Mouse (Mus musculus) heart, embryonic 14.5 days (tissue): ENCODE data around the gene Slc38a3. TPM values are rescaled to one million over a fixed set of nuclear protein-coding genes. Genes with fewer than 3 reads are reported as not detected.

ENCODE experiments used
- ATAC-seq: fragments of 200-750 bp; cut with Nextera tagmentation; 2 replicates; pipeline ENCODE4 v1.8.0; 2017; ENCODE audit warnings: low read depth, moderate TSS enrichment; ENCODE audit not compliant: insufficient number of reproducible peaks, insufficient read depth, low FRiP score
- H3K27ac ChIP-seq, 2 experiments: fragments of 200-500 bp in 1 of 2; fragments of 300-500 bp in 1 of 2; sonication (generic) in 1 of 2; replicated peaks in 1 of 2; 2 replicates each; pipeline ENCODE4 v1.5.1; 2012 to 2014; ENCODE audit warnings: low read depth in 2 of 2, low read length in 2 of 2, control low read depth in 1 of 2, mild to moderate bottlenecking in 1 of 2, mixed read lengths in 1 of 2; ENCODE audit not compliant: control insufficient read depth in 1 of 2, insufficient read depth in 1 of 2
- H3K27me3 ChIP-seq: fragments of 300-500 bp; sonication (generic); 2 replicates; pipeline ENCODE4 v1.6.1; 2014; ENCODE audit warnings: mild to moderate bottlenecking, low read length, control low read depth; ENCODE audit not compliant: control insufficient read depth, insufficient read depth
- H3K36me3 ChIP-seq: fragments of 300-500 bp; sonication (generic); 2 replicates; pipeline ENCODE4 v1.6.1; 2014; ENCODE audit warnings: mild to moderate bottlenecking, control low read depth, low read length, mixed read lengths; ENCODE audit not compliant: control insufficient read depth, insufficient read depth
- H3K4me1 ChIP-seq, 2 experiments: fragments of 200-500 bp in 1 of 2; fragments of 300-500 bp in 1 of 2; sonication (generic) in 1 of 2; 2 replicates each; pipeline ENCODE4 v1.6.1; 2012 to 2014; ENCODE audit warnings: low read length in 2 of 2, control low read depth in 1 of 2, mixed read lengths in 1 of 2; ENCODE audit not compliant: control insufficient read depth in 2 of 2, insufficient read depth in 2 of 2
- H3K4me2 ChIP-seq: fragments of 300-500 bp; sonication (generic); 2 replicates; pipeline ENCODE4 v1.6.1; 2014; ENCODE audit warnings: mild to moderate bottlenecking, low read length
- H3K4me3 ChIP-seq, 2 experiments: fragments of 200-500 bp in 1 of 2; fragments of 300-500 bp in 1 of 2; sonication (generic) in 1 of 2; 2 replicates each; pipeline ENCODE4 v1.5.1; 2012 to 2014; ENCODE audit warnings: low read length in 2 of 2, mild to moderate bottlenecking in 2 of 2, control low read depth in 1 of 2, low read depth in 1 of 2, moderate library complexity in 1 of 2; ENCODE audit not compliant: control insufficient read depth in 1 of 2, insufficient read depth in 1 of 2
- H3K9ac ChIP-seq: fragments of 300-500 bp; sonication (generic); 2 replicates; pipeline ENCODE4 v1.6.1; 2014; ENCODE audit warnings: mild to moderate bottlenecking, low read length
- H3K9me3 ChIP-seq: fragments of 300-500 bp; sonication (generic); 2 replicates; pipeline ENCODE4 v1.6.1; 2016; ENCODE audit warnings: low read length, control low read depth; ENCODE audit not compliant: control insufficient read depth
- WGBS: fragments of 180-500 bp; shearing (Covaris S2); extraction: QIAGEN DNeasy Blood & Tissue Kit; methylation state at CpG from one replicate; pipeline ENCODE4 v1.1.7; 2014; 5-methylcytosine and 5-hydroxymethylcytosine counted together
- polyA plus RNA-seq: library from polyadenylated mRNA; unstranded; fragments of >200 nt; fragmentation: Nextera tagmentation; extraction: Ambion mirVana; gene quantifications from 2 replicates; pipeline ENCODE4 v1.2.1, GENCODE M21; 2014

Slc38a3 gene
- polyA plus RNA-seq, 1 experiment from 2014 or later = 2.7 TPM

DNA sequence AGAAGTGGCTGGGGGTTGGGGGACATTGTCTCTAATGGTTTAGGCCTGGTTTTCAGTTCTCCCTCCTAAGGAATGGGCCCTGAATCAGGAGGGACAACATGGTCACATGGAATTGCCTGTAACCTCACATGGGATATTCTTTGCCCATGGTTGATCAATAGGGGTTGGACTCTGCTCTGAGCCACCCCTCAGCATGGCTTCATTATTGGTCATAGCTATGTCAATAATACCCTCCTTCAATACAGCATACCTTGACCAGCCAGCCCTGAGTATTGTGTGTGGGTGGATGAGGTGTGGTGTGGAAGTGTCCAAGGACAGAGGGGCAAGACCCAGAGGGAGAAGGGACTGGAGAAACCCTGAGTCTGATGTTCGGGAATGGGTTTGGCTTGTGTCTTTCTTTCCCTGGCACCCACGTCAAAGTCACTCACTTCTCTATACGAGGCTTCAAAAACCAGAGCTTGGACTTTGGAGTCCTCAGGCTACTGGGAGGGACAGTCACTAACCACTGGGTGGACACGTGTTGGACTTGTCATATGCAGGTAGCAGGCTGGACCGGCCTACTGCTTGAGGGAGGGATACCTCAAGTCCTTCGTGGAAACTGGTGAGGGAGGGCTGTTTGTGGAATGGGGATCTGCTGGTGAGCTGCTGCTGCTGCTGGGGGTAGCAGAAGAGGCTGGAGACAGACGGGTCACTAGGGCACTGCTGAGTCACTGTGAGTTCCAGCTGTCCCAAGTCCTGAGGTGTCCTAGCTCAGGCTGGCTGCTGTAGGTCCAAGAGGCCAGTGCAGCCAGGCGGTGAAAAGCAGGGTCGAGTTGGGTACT, 5.5 kb upstream of the Slc38a3 start:
- H3K4me2 ChIP-seq = no peak overlapping the region
- H3K4me3 ChIP-seq = no peak overlapping the region
- H3K4me1 ChIP-seq = peaks cover 10 to 15% of the 10 kb centered on the region in 2 experiments
- H3K27ac ChIP-seq = no peak overlapping the region
- no peak for ATAC-seq
- 63% methylated on average over 9 of the region's 9 CpGs for WGBS
- peaks cover 37% of the 10 kb centered on the region for H3K27me3 ChIP-seq
- no peaks in the 10 kb centered on the region for H3K36me3 ChIP-seq
- no peaks in the 10 kb centered on the region for H3K9me3 ChIP-seq
- no peak overlapping the region for H3K9ac ChIP-seq

DNA sequence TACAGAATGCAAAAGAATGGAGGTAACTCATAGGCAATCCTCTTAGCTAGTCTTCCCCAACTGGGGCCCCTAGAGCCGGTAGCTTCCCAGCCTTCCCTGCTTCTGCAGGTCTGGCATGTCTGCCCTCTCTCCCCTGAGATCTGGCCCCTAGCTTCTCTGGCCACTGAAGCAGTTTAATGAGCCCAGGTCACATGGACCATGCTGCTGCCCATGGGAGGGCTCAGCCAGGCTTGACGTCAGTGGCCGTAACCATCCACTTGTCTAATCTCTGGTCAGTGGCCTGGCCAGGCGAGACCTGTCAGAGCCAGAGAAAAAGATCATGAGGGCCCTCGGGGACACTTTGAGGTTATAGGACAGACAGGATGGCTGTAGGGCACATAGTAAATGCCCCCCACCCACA, 929 bp upstream of the Slc38a3 start:
- no peak for ATAC-seq
- Histone ChIP-seq H3K4me2 (no peak overlapping the region), H3K4me1 (peaks cover 33 to 34% of the 10 kb centered on the region in 2 experiments)

DNA sequence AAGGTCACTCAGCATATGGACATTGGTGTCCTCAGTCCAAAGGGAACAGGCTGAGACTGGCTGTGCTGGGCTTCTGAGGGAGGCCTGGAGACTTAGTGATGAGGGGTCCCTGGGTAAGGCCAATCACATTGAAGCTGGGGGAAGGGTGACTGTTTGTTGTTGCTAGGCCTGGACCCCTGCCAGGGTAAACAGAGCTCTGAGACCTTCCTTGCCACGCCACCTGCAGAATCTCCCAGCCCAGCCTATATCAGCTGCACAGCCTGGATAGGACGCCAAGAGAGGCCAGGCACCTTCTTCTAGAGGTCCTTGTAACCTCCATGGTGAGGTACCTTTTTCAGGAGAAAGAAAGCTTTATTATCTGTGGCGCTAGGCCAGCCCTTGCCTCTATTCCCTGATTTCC, 414 bp downstream of the Slc38a3 start:
- Histone ChIP-seq H3K27me3 (peaks cover 16% of the 10 kb centered on the region), H3K4me3 (no peak overlapping the region), H3K36me3 (no peaks in the 10 kb centered on the region), H3K27ac (no peak overlapping the region), H3K4me2 (no peak overlapping the region), H3K4me1 (peaks cover 33 to 34% of the 10 kb centered on the region in 2 experiments), H3K9me3 (no peaks in the 10 kb centered on the region), H3K9ac (no peak overlapping the region)
- no peak for ATAC-seq
- WGBS = 69% methylated on average over 3 of the region's 3 CpGs

More for the DNA sequence above, 929 bp upstream of the Slc38a3 start:
- Histone ChIP-seq H3K27me3 (peaks cover 24% of the 10 kb centered on the region), H3K36me3 (no peaks in the 10 kb centered on the region), H3K9ac (no peak overlapping the region), H3K27ac (no peak overlapping the region; a peak in 1 of 4 replicates), H3K4me3 (no peak overlapping the region), H3K9me3 (no peaks in the 10 kb centered on the region)
- 32% methylated on average over 5 of the region's 5 CpGs for WGBS

DNA sequence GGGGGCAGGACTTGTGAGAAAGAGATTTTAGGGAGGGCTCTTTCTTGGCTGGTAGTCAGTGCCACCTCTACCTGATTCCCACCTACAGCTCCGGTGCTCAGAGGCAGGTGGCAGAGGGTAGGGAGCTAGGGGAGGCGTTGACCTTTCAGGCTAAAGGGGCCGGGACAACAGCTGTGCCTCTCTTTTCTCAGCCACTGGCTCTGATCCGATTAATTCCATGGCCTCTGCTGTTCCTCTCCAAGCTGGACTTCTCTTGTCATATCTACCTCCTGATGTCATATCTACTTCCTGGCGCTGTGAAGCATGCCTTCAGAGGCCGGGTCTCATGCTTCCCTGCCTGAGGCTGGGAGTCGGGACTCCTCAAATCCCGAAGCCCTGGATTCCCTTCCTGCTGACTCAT, 1.3 kb downstream of the Slc38a3 start:
- Histone ChIP-seq H3K9ac (peak overlapping the region; percentile 66; the same call in 1 of the 2 replicates), H3K4me2 (peak overlapping the region; percentile 85), H3K4me1 (peaks cover 33 to 34% of the 10 kb centered on the region in 2 experiments)

DNA sequence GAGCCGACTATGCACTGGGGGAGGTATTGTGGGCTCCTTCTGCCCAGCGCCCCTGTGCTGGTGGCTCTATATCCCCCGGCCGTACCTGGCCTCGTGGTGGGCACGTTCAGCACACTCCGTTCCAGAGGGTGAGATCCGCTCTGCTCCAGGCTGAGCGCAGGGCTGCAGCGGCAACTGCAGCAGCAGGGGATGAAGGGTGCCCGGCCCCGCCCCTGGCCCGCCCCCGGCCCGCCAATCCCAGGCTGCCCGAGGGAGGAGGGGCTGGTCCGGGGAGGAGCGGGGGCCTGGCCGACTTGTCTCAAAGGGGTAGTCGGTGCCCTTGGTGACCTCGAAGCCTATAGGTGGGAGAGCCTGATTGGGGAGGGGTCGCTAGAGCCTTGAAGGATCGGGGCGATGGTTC, 2.1 kb downstream of the Slc38a3 start:
- Histone ChIP-seq H3K4me2 (peak overlapping the region; percentile 85), H3K4me3 (peak overlapping the region; percentile 40 to 52), H3K27ac (no peak overlapping the region), H3K4me1 (peaks cover 33 to 34% of the 10 kb centered on the region in 2 experiments), H3K36me3 (no peaks in the 10 kb centered on the region), H3K9me3 (no peaks in the 10 kb centered on the region), H3K9ac (peak overlapping the region; percentile 66), H3K27me3 (peaks cover 16% of the 10 kb centered on the region)
- peak; percentile 89 for ATAC-seq
- WGBS = 2% methylated on average over 24 of the region's 24 CpGs

More for the DNA sequence above, 1.3 kb downstream of the Slc38a3 start:
- Histone ChIP-seq H3K36me3 (no peaks in the 10 kb centered on the region), H3K4me3 (no peak overlapping the region), H3K9me3 (no peaks in the 10 kb centered on the region), H3K27me3 (peaks cover 16% of the 10 kb centered on the region), H3K27ac (no peak overlapping the region)
- ATAC-seq = no peak
- 35% methylated on average over 8 of the region's 8 CpGs for WGBS

DNA sequence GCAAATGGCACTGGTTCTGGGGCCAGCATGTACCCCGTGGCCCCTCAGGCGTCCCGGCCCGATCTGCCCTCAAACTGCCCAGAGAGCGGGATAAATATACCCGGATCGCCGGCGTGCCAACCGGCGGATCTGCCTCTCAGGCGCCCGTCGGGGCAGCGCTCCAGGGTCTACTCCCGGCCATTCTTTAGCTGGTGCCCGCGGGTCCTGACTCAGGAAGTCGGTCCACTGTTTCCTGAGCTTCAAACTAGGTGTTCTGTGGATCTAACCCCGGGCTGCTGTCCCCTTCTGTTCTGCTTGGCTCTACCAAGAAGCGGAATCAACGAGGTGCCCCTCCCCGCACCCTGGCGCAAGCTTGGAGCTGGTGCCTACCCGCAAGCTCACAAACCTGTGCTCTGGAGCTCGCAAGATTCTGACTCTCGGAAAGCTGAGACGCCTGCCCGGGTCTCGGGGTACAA, 2.6 kb downstream of the Slc38a3 start:
- Histone ChIP-seq H3K4me1 (peaks cover 33 to 34% of the 10 kb centered on the region in 2 experiments), H3K4me3 (peak overlapping the region; percentile 40 to 52), H3K27ac (no peak overlapping the region), H3K4me2 (peak overlapping the region; percentile 85), H3K9ac (peak overlapping the region; percentile 66), H3K27me3 (peaks cover 16% of the 10 kb centered on the region), H3K9me3 (no peaks in the 10 kb centered on the region), H3K36me3 (no peaks in the 10 kb centered on the region)
- WGBS = under 1% methylated on average over 30 of the region's 30 CpGs
- ATAC-seq = no peak

DNA sequence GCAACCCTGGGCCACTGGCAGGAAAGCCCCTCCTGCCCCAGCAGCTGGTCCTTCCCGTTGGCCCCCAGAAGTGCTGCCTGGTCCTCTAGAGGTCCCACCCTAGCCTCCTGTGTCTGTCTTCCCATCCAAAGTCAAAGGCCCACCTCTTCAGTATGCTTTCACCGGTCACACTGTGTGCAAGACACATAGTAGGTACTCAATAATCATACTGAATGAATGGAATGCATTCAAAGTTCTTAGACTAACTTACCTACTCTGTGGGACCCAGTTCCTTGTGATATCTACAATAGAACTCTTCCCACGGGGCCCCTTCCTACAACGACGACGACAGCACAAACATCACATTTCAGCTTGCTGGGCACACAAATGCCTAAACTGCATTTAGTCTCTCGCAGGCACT, 4.0 kb downstream of the Slc38a3 start:
- H3K4me3 ChIP-seq = no peak overlapping the region
- peaks cover 16% of the 10 kb centered on the region for H3K27me3 ChIP-seq
- H3K4me1 ChIP-seq = peaks cover 30 to 32% of the 10 kb centered on the region in 2 experiments
- ATAC-seq = no peak
- H3K4me2 ChIP-seq = no peak overlapping the region
- no peak overlapping the region for H3K27ac ChIP-seq
- H3K9ac ChIP-seq = no peak overlapping the region
- WGBS = 86% methylated on average over 7 of the region's 7 CpGs
- H3K36me3 ChIP-seq = no peaks in the 10 kb centered on the region
- H3K9me3 ChIP-seq = no peaks in the 10 kb centered on the region
